7 mouse cellular contexts compared by ENCODE assay signal in the genomic region with DNA sequence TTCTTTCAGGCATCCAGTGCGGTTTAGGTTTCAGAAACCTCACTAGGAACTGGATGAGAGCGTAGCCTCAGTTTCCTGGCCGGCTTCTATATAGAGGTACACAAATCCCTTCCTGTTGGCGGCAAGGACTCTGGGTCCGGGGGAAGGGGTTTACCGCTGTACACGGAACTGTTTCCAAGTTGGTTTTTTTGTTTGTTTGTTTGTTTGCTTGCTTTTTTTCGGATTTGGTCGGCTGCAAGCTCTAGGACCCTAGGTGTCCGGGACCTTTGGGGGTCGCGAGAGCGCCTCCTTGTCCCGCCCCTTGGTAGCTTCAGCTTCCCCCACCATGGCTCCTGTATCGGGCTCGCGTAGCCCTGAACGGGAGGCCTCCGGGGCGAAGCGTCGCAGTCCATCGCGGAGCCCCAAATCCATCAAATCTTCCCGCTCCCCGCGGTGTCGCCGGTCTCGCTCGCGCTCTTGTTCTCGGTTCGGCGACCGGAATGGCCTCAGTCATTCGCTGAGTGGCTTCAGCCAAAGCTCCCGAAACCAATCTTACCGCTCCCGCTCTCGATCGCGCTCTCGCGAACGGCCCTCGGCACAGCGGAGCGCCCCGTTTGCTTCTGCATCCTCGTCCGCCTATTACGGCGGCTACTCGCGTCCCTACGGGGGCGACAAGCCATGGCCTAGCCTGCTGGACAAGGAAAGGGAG. TPM values are rescaled to one million over a fixed set of nuclear protein-coding genes. Genes with fewer than 3 reads are reported as not detected.
A peak's percentile ranks its signal among the peaks of the same experiment; 100 is the strongest.
DNase-seq lines count a peak whose midpoint lies in the region; ATAC-seq and TF ChIP-seq lines count a peak whose summit lies in the region.

A gene (plus strand): TSS at position 125 of the 688 bp plus-strand sequence.

- H3K4me2 ChIP-seq in intestine, embryonic 16.5 days (ENCODE audit: low read depth, low read length), result peak within 1 kb of the TSS; percentile 48
- peak within 1 kb of the TSS; percentile 55 for H3K4me2 ChIP-seq in midbrain, embryonic 12.5 days (replicated peaks)

- no peaks in the 10 kb centered on the region for H3K27me3 ChIP-seq in intestine, embryonic 16.5 days (replicated peaks; ENCODE audit: control insufficient read depth, insufficient read depth, low read length)
- H3K27me3 ChIP-seq in midbrain, embryonic 12.5 days, result no peaks in the 10 kb centered on the region
- H3K27me3 ChIP-seq in small intestine, adult 2 months (ENCODE audit: control insufficient read depth, insufficient read depth, low read length), result no peaks in the 10 kb centered on the region

- no peaks in the 10 kb centered on the region for H3K4me1 ChIP-seq in intestine, embryonic 16.5 days (ENCODE audit: control insufficient read depth, insufficient read depth, low read length)
- peaks cover 9% of the 10 kb centered on the region for H3K4me1 ChIP-seq in midbrain, embryonic 12.5 days
- H3K4me1 ChIP-seq in small intestine, adult 2 months (ENCODE audit: control insufficient read depth, insufficient read depth, insufficient read length, low read length), result no peaks in the 10 kb centered on the region

- peak; percentile 88 for ATAC-seq in intestine, embryonic 16.5 days
- peak; percentile 87 for ATAC-seq in midbrain, embryonic 12.5 days (ENCODE audit: low FRiP score, low read depth)

- H3K4me3 ChIP-seq in intestine, embryonic 16.5 days (ENCODE audit: low read length), result peak within 1 kb of the TSS; percentile 65
- H3K4me3 ChIP-seq in midbrain, embryonic 12.5 days, result peak within 1 kb of the TSS; percentile 62
- peak within 1 kb of the TSS; percentile 100 for H3K4me3 ChIP-seq in small intestine, adult 2 months (ENCODE audit: low read depth, low read length)

- DNase-seq in adrenal gland, adult 2 months, result peak; percentile 79
- DNase-seq in embryo, embryonic 11.5 days (ENCODE audit: low read depth, low spot score), result peak; percentile 73
- DNase-seq in gastrocnemius, postnatal 36 days, result peak; percentile 46 to 54
- DNase-seq in left cerebral cortex, postnatal 4 days, result peak; percentile 67

- 16% methylated on average over 58 of the region's 58 CpGs for WGBS in intestine, embryonic 16.5 days
- WGBS in midbrain, embryonic 12.5 days, result 21% methylated on average over 52 of the region's 58 CpGs
- WGBS in small intestine, adult 2 months, result 16% methylated on average over 58 of the region's 58 CpGs

- peak within 1 kb of the TSS; percentile 82 for H3K9ac ChIP-seq in intestine, embryonic 16.5 days (ENCODE audit: low read depth, low read length)
- peak within 1 kb of the TSS; percentile 66 for H3K9ac ChIP-seq in midbrain, embryonic 12.5 days (replicated peaks)

- H3K27ac ChIP-seq in intestine, embryonic 16.5 days (ENCODE audit: low read length), result peak within 1 kb of the TSS; percentile 69
- H3K27ac ChIP-seq in midbrain, embryonic 12.5 days (replicated peaks), result peak within 1 kb of the TSS; percentile 70
- H3K27ac ChIP-seq in small intestine, adult 2 months (ENCODE audit: insufficient read depth, low read depth, low read length), result peak within 1 kb of the TSS; percentile 92

- TF ChIP-seq CTCF in small intestine, adult 2 months (IDR thresholded peaks at IDR 0.05; ENCODE audit: extremely low read depth, insufficient read length, insufficient replicate concordance, low read depth, low read length), result no peak

- TF ChIP-seq POLR2A in small intestine, adult 2 months (IDR thresholded peaks at IDR 0.05; ENCODE audit: low read depth, low read length), result peak; percentile 26; the same call in 1 of the 2 replicates

- intact Hi-C loops in gastrocnemius, postnatal 36 days (cut with DNase I), result no loop called here
- intact Hi-C loops in left cerebral cortex, postnatal 4 days (cut with DNase I), result no loop called here

- no peaks in the 10 kb centered on the region for H3K36me3 ChIP-seq in intestine, embryonic 16.5 days (ENCODE audit: control insufficient read depth, insufficient read depth, low read length)
- no peaks in the 10 kb centered on the region for H3K36me3 ChIP-seq in midbrain, embryonic 12.5 days
- H3K36me3 ChIP-seq in small intestine, adult 2 months (ENCODE audit: control insufficient read depth, insufficient read depth, low read length), result peaks cover 3% of the 10 kb centered on the region; the same call in 1 of the 2 replicates

- no peaks in the 10 kb centered on the region for H3K9me3 ChIP-seq in intestine, embryonic 16.5 days (ENCODE audit: control insufficient read depth, low read length)
- no peaks in the 10 kb centered on the region for H3K9me3 ChIP-seq in midbrain, embryonic 12.5 days

RNA-seq across cellular contexts. Expression of the gene that starts here (rescaled TPM):
- 10 to 100 TPM; 14.8 to 15.4 TPM for total RNA-seq in adrenal gland, adult 2 months (2021)
- 2.4 and 3.3 TPM in 2 replicates for polyA plus RNA-seq in adrenal gland, adult 2 months (2012; rRNA removed)
- 1 to 10 TPM; 5.6 to 8.8 TPM for total RNA-seq in gastrocnemius, postnatal 36 days (2021)
- polyA plus RNA-seq in intestine, embryonic 16.5 days (2015; fragmentation: Nextera tagmentation; extraction: Ambion mirVana), result 10.8 and 10.9 TPM in 2 replicates
- total RNA-seq in left cerebral cortex, postnatal 4 days (2021), result 10 to 100 TPM; 19.8 to 25.8 TPM
- polyA plus RNA-seq in midbrain, embryonic 12.5 days (2016; fragmentation: Nextera tagmentation; extraction: Ambion mirVana), result 23.9 and 28.6 TPM in 2 replicates
- 0.47 and 1.1 TPM in 2 replicates for polyA plus RNA-seq in small intestine, adult 2 months (2012; rRNA removed)

Comparison
In these comparisons a context has a peak if more than half of its experiments do, and no peak if none do; other contexts are left out.
1. Peak in every context shown above with its lines: DNase-seq, ATAC-seq, H3K4me3 ChIP-seq and H3K27ac ChIP-seq.